Mouse (Mus musculus): ENCODE results near the gene Olfr1143.

The Olfr1143 gene

GRCm38 (mm10) chr2:87800292-87800691 is at the start of gene Olfr1143:
Gene Olfr1143 (plus strand): TSS chr2:87800592.
- no peak for DNase-seq

GRCm38 (mm10) chr2:87753891-87754290 is 46.5 kb upstream of the Olfr1143 start, which contains the start of gene Olfr1141:
Gene Olfr1141 (minus strand): TSS chr2:87753991.
- DNase-seq, result no peak

- DNase-seq, result peak; percentile 1
Observed at GRCm38 (mm10) chr2:87776143-87776542, 24.2 kb upstream of the Olfr1143 start.

- DNase-seq, result no peak
Observed at GRCm38 (mm10) chr2:87779183-87779582, 21.2 kb upstream of the Olfr1143 start, which contains the start of gene Olfr152. Gene Olfr152 (plus strand): TSS chr2:87779483.

- DNase-seq, result no peak
Observed at GRCm38 (mm10) chr2:87809522-87809921, 9.1 kb downstream of the Olfr1143 start, which contains the start of gene Olfr1145. Gene Olfr1145 (plus strand): TSS chr2:87809822.

- no peak for DNase-seq
Observed at GRCm38 (mm10) chr2:87830233-87830632, 29.8 kb downstream of the Olfr1143 start, which contains the start of gene Olfr1148. Gene Olfr1148 (plus strand): TSS chr2:87830533.

- DNase-seq, result no peak
Observed at GRCm38 (mm10) chr2:87843693-87844092, 43.3 kb downstream of the Olfr1143 start, which contains the start of gene Olfr1150-ps1. Gene Olfr1150-ps1 (plus strand): TSS chr2:87843993.

Measured in right cerebral cortex, adult 18-20 months (tissue).